ENCODE assay signal across 8 mouse cellular contexts in genomic region chr12:39920466-39920913, GRCm38 (mm10).
DNase-seq lines count a peak whose midpoint lies in the region; ATAC-seq and TF ChIP-seq lines count a peak whose summit lies in the region.

No protein-coding gene starts in this region.

- TF ChIP-seq EP300 in heart, postnatal 0 days (IDR thresholded peaks at IDR 0.05; ENCODE audit: low read depth), result 0 out of 2 replicates have a peak, but pooled peaks have one; percentile 22

- DNase-seq in 416B (ENCODE audit: low read depth), result peak; percentile 35
- peak; percentile 73 for DNase-seq in brain, adult 2 months (ENCODE audit: low read depth, low spot score)
- peak; percentile 39 for DNase-seq in fibroblast of lung, adult 2 months (ENCODE audit: low read depth)
- DNase-seq in heart, postnatal 0 days (ENCODE audit: low spot score), result peak; percentile 77
- peak; percentile 70 to 84 for DNase-seq in kidney, postnatal 36 days
- DNase-seq in lung, postnatal 4 days, result peak; percentile 34 to 54
- DNase-seq in skeletal muscle tissue, adult 2 months (ENCODE audit: low read depth, low spot score), result peak; percentile 46

- no peak overlapping the region for H3K27ac ChIP-seq in heart, postnatal 0 days (ENCODE audit: low read depth)

- TF ChIP-seq CTCF in heart, postnatal 0 days (IDR thresholded peaks at IDR 0.05; ENCODE audit: low read depth), result no peak

- H3K36me3 ChIP-seq in heart, postnatal 0 days (replicated peaks; ENCODE audit: control insufficient read depth, insufficient read depth, low read length), result no peaks in the 10 kb centered on the region

- no peaks in the 10 kb centered on the region for H3K27me3 ChIP-seq in heart, postnatal 0 days (ENCODE audit: control insufficient read depth, insufficient read depth, low read length)

- H3K9ac ChIP-seq in heart, postnatal 0 days (replicated peaks; ENCODE audit: low read depth, low read length), result no peak overlapping the region

- H3K9me3 ChIP-seq in heart, postnatal 0 days (replicated peaks; ENCODE audit: control insufficient read depth, low read length), result no peaks in the 10 kb centered on the region

- WGBS in heart, postnatal 0 days, result 21% methylated on average over 8 of the region's 8 CpGs

- H3K4me3 ChIP-seq in heart, postnatal 0 days (ENCODE audit: low read depth, low read length), result no peak overlapping the region

- H3K4me1 ChIP-seq in heart, postnatal 0 days (ENCODE audit: control insufficient read depth, insufficient read depth), result no peaks in the 10 kb centered on the region

- H3K4me2 ChIP-seq in heart, postnatal 0 days (ENCODE audit: low read depth, low read length), result no peak overlapping the region

- ATAC-seq in heart, postnatal 0 days (ENCODE audit: insufficient read depth, low read depth), result peak; percentile 75
- no peak for ATAC-seq in erythroid progenitor cell, adult 5-6 weeks (replicated peaks; ENCODE audit: low FRiP score, poor library complexity, severe bottlenecking)
